Mouse (Mus musculus): ENCODE measurements around the gene Phactr4.

DNA sequence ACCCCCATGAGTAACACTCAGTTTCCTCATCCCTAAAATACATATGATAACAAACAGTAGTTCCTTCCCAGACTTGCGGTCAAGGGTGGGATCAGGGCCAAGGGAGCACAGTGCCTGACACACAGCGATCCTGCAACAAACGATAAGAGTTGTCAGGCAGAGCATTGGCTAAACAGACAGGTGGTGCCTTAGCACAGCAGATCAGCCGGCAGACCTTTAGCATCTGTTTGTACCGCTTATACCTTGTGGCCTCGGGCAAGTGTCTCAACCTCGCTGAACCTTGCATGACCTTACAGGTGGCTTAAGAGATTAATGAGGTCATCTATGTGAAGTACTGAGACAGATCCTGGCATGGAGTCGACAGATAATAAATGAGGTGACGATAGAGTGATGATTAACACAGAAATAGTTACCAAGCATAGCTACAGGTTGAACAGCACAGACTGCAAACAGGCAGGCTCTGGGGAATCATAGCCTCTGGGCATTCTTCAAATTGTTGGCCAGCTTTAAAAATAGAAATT lies 5.8 kb upstream of the Phactr4 start:
- TF ChIP-seq POLR2A (IDR thresholded peaks at IDR 0.05; ENCODE audit: control insufficient read depth, extremely low read depth, insufficient read depth, low read length, poor library complexity) = no peak
- TF ChIP-seq CTCF (IDR thresholded peaks at IDR 0.05; ENCODE audit: borderline replicate concordance, control insufficient read depth, extremely low read depth, insufficient read depth, low read length, poor library complexity) = no peak

All from thymus, adult 2 months (tissue).